Mouse (Mus musculus): ENCODE results near the gene Malrd1. TPM values are rescaled to one million over a fixed set of nuclear protein-coding genes. Genes with fewer than 3 reads are reported as not detected.
"Not testable (repeated sequence)": the region's sequence is repeated elsewhere in the genome, so short reads cannot be mapped to it uniquely, and the experiment has no call there.

Malrd1 gene
- polyA plus RNA-seq, 1 experiment from 2014 or later = 0.01 TPM

DNA sequence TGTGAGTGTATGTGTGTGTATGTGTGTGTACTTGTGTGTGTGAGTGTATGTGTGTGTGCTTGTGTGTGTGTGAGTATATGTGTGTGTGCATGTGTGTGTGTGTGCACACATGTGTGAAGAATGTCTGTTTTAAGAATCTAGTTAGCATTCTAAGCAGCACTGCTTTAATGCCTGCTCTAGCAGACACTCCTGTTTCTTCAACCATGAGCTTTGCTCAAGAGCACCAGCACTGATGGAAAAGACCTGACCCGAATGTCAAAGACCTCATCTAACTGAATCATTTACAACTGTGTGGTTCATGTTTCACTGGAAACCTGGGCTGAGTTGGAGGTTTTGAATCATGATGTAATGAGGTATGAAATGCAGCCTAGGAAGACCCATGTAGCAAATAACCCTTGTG is 406.1 kb downstream of the Malrd1 start:
- no peak for TF ChIP-seq EP300 (optimal IDR thresholded peaks at IDR 0.05)
- TF ChIP-seq CTCF (IDR thresholded peaks at IDR 0.05; ENCODE audit: low read depth) = no peak
- Histone ChIP-seq H3K27me3 (ENCODE audit: control insufficient read depth, insufficient read depth, low read length) (no peaks in the 10 kb centered on the region), H3K9me3 (ENCODE audit: control insufficient read depth, low read length) (no peaks in the 10 kb centered on the region), H3K36me3 (ENCODE audit: control insufficient read depth, insufficient read depth, low read length) (no peaks in the 10 kb centered on the region), H3K4me2 (replicated peaks; ENCODE audit: low read depth) (no peak overlapping the region), H3K4me3 (ENCODE audit: low read depth, low read length) (no peak overlapping the region), H3K9ac (ENCODE audit: low read length) (no peak overlapping the region), H3K27ac (replicated peaks) (no peak overlapping the region), H3K4me1 (replicated peaks; ENCODE audit: control insufficient read depth, insufficient read depth) (no peaks in the 10 kb centered on the region)
- WGBS = 81% methylated on average over 1 of the region's 1 CpGs
- no peak for DNase-seq (ENCODE audit: low spot score)
- no peak for ATAC-seq (ENCODE audit: low FRiP score, low TSS enrichment)

DNA sequence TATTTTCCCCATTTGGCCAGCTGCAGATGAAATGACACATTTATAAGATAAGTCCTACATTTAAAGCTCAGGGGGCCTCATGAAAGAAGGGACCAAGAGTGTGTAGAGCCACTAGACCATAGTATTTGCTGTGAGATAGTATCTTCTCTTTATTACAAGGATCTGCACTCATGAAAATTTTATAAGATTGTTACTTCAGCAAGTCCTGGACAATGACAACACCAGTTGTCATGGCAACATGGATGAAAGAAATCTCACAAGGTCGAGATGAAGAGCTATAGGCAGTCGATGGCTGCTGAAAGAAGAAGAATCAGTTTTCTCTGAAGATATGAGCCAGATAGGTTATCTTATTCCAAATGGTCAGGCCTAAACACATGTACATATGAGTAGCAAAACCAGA is 476.6 kb downstream of the Malrd1 start:
- Histone ChIP-seq H3K4me1 (replicated peaks; ENCODE audit: control insufficient read depth, insufficient read depth) (no peaks in the 10 kb centered on the region), H3K27ac (replicated peaks) (no peak overlapping the region), H3K9ac (ENCODE audit: low read length) (no peak overlapping the region), H3K36me3 (ENCODE audit: control insufficient read depth, insufficient read depth, low read length) (no peaks in the 10 kb centered on the region), H3K4me3 (ENCODE audit: low read depth, low read length) (no peak overlapping the region), H3K27me3 (ENCODE audit: control insufficient read depth, insufficient read depth, low read length) (no peaks in the 10 kb centered on the region), H3K4me2 (replicated peaks; ENCODE audit: low read depth) (no peak overlapping the region), H3K9me3 (ENCODE audit: control insufficient read depth, low read length) (no peaks in the 10 kb centered on the region)
- TF ChIP-seq EP300 (optimal IDR thresholded peaks at IDR 0.05) (no peak), CTCF (IDR thresholded peaks at IDR 0.05; ENCODE audit: low read depth) (no peak)
- no peak for ATAC-seq (ENCODE audit: low FRiP score, low TSS enrichment)
- no peak for DNase-seq (ENCODE audit: low spot score)
- WGBS = 58% methylated on average over 2 of the region's 2 CpGs

DNA sequence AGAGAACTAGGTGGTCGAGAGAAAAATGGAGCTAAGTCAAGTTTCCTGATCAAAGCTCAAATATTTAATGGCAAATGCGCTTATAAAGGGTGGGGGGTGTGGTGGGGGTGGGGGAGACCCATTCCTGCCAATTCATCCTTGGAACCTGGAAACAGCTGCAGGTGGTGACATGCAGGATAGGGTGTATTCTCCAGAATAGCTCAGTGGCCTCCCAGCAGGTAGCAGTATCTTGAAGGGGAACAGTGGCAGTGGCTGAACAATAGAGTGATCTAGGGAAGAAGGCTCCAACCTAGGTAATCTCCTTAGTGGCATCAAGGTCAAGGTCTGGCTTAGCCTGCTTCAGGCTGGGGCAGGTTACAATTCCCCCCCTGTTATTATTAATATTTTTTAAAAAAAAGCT is 490.8 kb downstream of the Malrd1 start:
- WGBS = 79% methylated on average over 2 of the region's 2 CpGs
- not testable (repeated sequence) for H3K27me3 ChIP-seq (ENCODE audit: control insufficient read depth, insufficient read depth, low read length); H3K4me1 ChIP-seq (replicated peaks; ENCODE audit: control insufficient read depth, insufficient read depth); H3K9me3 ChIP-seq (ENCODE audit: control insufficient read depth, low read length); H3K4me3 ChIP-seq (ENCODE audit: low read depth, low read length); DNase-seq (ENCODE audit: low spot score); H3K4me2 ChIP-seq (replicated peaks; ENCODE audit: low read depth); H3K27ac ChIP-seq (replicated peaks); ATAC-seq (ENCODE audit: low FRiP score, low TSS enrichment); H3K36me3 ChIP-seq (ENCODE audit: control insufficient read depth, insufficient read depth, low read length); H3K9ac ChIP-seq (ENCODE audit: low read length)

GRCm38 (mm10) chr2:16017719-16018118 is 491.4 kb downstream of the Malrd1 start:
- not testable (repeated sequence) for DNase-seq (ENCODE audit: low spot score); H3K9ac ChIP-seq (ENCODE audit: low read length); H3K27ac ChIP-seq (replicated peaks); H3K4me1 ChIP-seq (replicated peaks; ENCODE audit: control insufficient read depth, insufficient read depth); H3K27me3 ChIP-seq (ENCODE audit: control insufficient read depth, insufficient read depth, low read length); H3K4me3 ChIP-seq (ENCODE audit: low read depth, low read length); ATAC-seq (ENCODE audit: low FRiP score, low TSS enrichment); H3K36me3 ChIP-seq (ENCODE audit: control insufficient read depth, insufficient read depth, low read length); H3K9me3 ChIP-seq (ENCODE audit: control insufficient read depth, low read length); H3K4me2 ChIP-seq (replicated peaks; ENCODE audit: low read depth)

DNA sequence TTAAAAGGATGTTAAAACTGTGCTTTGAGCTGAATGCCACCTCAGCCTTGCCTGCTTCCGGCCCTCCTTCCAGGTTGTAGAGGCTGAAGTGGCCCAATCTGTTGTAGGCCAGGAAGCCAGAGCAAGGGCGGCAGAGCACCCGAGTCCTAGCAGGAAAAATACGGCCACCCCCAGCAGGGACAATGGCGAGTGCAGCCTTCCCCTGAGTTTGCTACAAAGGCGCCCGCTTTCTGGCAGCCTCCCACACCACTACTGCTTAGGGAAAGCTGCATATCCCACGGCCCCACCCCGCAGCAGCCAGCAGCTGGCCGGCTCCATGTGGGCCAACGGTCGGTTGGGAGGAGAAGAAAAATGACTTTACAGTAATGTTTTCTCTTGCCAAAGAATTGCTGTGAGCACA is 503.5 kb downstream of the Malrd1 start:
- TF ChIP-seq EP300 (optimal IDR thresholded peaks at IDR 0.05) (no peak), CTCF (IDR thresholded peaks at IDR 0.05; ENCODE audit: low read depth) (no peak)
- no peaks in the 10 kb centered on the region for H3K27me3 ChIP-seq (ENCODE audit: control insufficient read depth, insufficient read depth, low read length)
- no peak overlapping the region for H3K27ac ChIP-seq (replicated peaks)
- DNase-seq (ENCODE audit: low spot score) (peak; percentile 13), ATAC-seq (ENCODE audit: low FRiP score, low TSS enrichment) (no peak)
- H3K9ac ChIP-seq (ENCODE audit: low read length) = no peak overlapping the region
- no peaks in the 10 kb centered on the region for H3K9me3 ChIP-seq (ENCODE audit: control insufficient read depth, low read length)
- WGBS = 48% methylated on average over 12 of the region's 12 CpGs
- H3K4me2 ChIP-seq (replicated peaks; ENCODE audit: low read depth) = no peak overlapping the region
- H3K36me3 ChIP-seq (ENCODE audit: control insufficient read depth, insufficient read depth, low read length) = no peaks in the 10 kb centered on the region
- no peaks in the 10 kb centered on the region for H3K4me1 ChIP-seq (replicated peaks; ENCODE audit: control insufficient read depth, insufficient read depth)
- H3K4me3 ChIP-seq (ENCODE audit: low read depth, low read length) = no peak overlapping the region

DNA sequence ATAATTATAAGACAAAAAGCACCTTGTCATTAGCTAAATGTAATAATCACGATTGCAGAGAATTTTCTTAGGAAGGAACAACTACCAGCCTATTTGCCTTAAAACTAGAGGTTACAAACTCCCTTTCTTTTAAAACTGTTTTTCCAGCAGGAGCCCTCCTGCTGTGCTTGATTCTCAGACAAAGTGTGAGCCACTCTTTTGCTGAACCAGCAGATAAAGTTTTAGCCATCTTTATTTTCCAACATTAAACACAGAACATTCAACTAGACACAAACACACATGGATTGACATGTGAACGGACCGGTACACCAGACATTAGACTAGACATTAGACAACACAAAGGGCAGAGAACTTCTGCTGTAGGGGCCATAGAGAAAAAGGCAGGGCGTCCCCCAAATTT is 505.3 kb downstream of the Malrd1 start:
- H3K9me3 ChIP-seq (ENCODE audit: control insufficient read depth, low read length) = no peaks in the 10 kb centered on the region
- no peaks in the 10 kb centered on the region for H3K27me3 ChIP-seq (ENCODE audit: control insufficient read depth, insufficient read depth, low read length)
- TF ChIP-seq EP300 (optimal IDR thresholded peaks at IDR 0.05) = no peak
- TF ChIP-seq CTCF (IDR thresholded peaks at IDR 0.05; ENCODE audit: low read depth) = no peak
- no peaks in the 10 kb centered on the region for H3K4me1 ChIP-seq (replicated peaks; ENCODE audit: control insufficient read depth, insufficient read depth)
- H3K36me3 ChIP-seq (ENCODE audit: control insufficient read depth, insufficient read depth, low read length) = no peaks in the 10 kb centered on the region
- ATAC-seq (ENCODE audit: low FRiP score, low TSS enrichment) = no peak
- DNase-seq (ENCODE audit: low spot score) = no peak
- WGBS = 81% methylated on average over 4 of the region's 4 CpGs
- H3K4me3 ChIP-seq (ENCODE audit: low read depth, low read length) = no peak overlapping the region
- no peak overlapping the region for H3K9ac ChIP-seq (ENCODE audit: low read length)
- no peak overlapping the region for H3K4me2 ChIP-seq (replicated peaks; ENCODE audit: low read depth)
- no peak overlapping the region for H3K27ac ChIP-seq (replicated peaks)

GRCm38 (mm10) chr2:16032804-16033203 is 506.5 kb downstream of the Malrd1 start:
- Histone ChIP-seq H3K27me3 (ENCODE audit: control insufficient read depth, insufficient read depth, low read length) (no peaks in the 10 kb centered on the region), H3K4me2 (replicated peaks; ENCODE audit: low read depth) (no peak overlapping the region), H3K4me3 (ENCODE audit: low read depth, low read length) (no peak overlapping the region), H3K36me3 (ENCODE audit: control insufficient read depth, insufficient read depth, low read length) (no peaks in the 10 kb centered on the region), H3K9ac (ENCODE audit: low read length) (no peak overlapping the region), H3K27ac (replicated peaks) (no peak overlapping the region), H3K4me1 (replicated peaks; ENCODE audit: control insufficient read depth, insufficient read depth) (no peaks in the 10 kb centered on the region), H3K9me3 (ENCODE audit: control insufficient read depth, low read length) (no peaks in the 10 kb centered on the region)
- TF ChIP-seq CTCF (IDR thresholded peaks at IDR 0.05; ENCODE audit: low read depth) (no peak), EP300 (optimal IDR thresholded peaks at IDR 0.05) (no peak)
- ATAC-seq (ENCODE audit: low FRiP score, low TSS enrichment) (no peak), DNase-seq (ENCODE audit: low spot score) (no peak)
- 73% methylated on average over 3 of the region's 3 CpGs for WGBS
